Mouse (Mus musculus): Measurements from ENCODE around the gene Ccl20. TPM values are rescaled to one million over a fixed set of nuclear protein-coding genes. Genes with fewer than 3 reads are reported as not detected.

Gene Ccl20
- polyA plus RNA-seq, 1 experiment from 2014 or later = not detected

- H3K4me3 ChIP-seq (ENCODE audit: low read depth, low read length) = no peak overlapping the region
- no peaks in the 10 kb centered on the region for H3K36me3 ChIP-seq (ENCODE audit: control insufficient read depth, insufficient read depth, low read length)
- no peak overlapping the region for H3K27ac ChIP-seq (ENCODE audit: low read depth, low read length)
- H3K9me3 ChIP-seq (ENCODE audit: control insufficient read depth, low read length) = no peaks in the 10 kb centered on the region
- no peak overlapping the region for H3K4me2 ChIP-seq (ENCODE audit: low read depth, low read length)
- H3K27me3 ChIP-seq (ENCODE audit: control insufficient read depth, insufficient read depth, low read length) = no peaks in the 10 kb centered on the region
- no peak for ATAC-seq (ENCODE audit: low read depth)
- H3K9ac ChIP-seq (replicated peaks; ENCODE audit: low read depth, low read length) = no peak overlapping the region
- H3K4me1 ChIP-seq (ENCODE audit: control insufficient read depth, insufficient read depth, low read length) = no peaks in the 10 kb centered on the region
- 44% methylated on average over 1 of the region's 1 CpGs for WGBS
These were observed 40.3 kb downstream of the Ccl20 start for GRCm38 (mm10) chr1:83156876-83157275.

- H3K4me1 ChIP-seq (ENCODE audit: control insufficient read depth, insufficient read depth, low read length) = no peaks in the 10 kb centered on the region
- 0 out of 2 replicates have a peak within 1 kb of the TSS, but pooled peaks have one; percentile 1 for H3K9ac ChIP-seq (replicated peaks; ENCODE audit: low read depth, low read length)
- H3K9me3 ChIP-seq (ENCODE audit: control insufficient read depth, low read length) = no peaks in the 10 kb centered on the region
- H3K4me2 ChIP-seq (ENCODE audit: low read depth, low read length) = peak within 1 kb of the TSS; percentile 43
- H3K4me3 ChIP-seq (ENCODE audit: low read depth, low read length) = peak within 1 kb of the TSS; percentile 28
- no peaks in the 10 kb centered on the region for H3K36me3 ChIP-seq (ENCODE audit: control insufficient read depth, insufficient read depth, low read length)
- 2% methylated on average over 16 of the region's 16 CpGs for WGBS
- peak; percentile 99 for ATAC-seq (ENCODE audit: low read depth)
- H3K27me3 ChIP-seq (ENCODE audit: control insufficient read depth, insufficient read depth, low read length) = no peaks in the 10 kb centered on the region
- no peak within 1 kb of the TSS for H3K27ac ChIP-seq (ENCODE audit: low read depth, low read length)
These were observed 43.0 kb downstream of the Ccl20 start, which contains the start of gene Daw1 for GRCm38 (mm10) chr1:83159603-83160002. TSS of gene Daw1 (plus strand) at chr1:83159752.

- 82% methylated on average over 3 of the region's 3 CpGs for WGBS
- Histone ChIP-seq H3K4me2 (ENCODE audit: low read depth, low read length) (no peak overlapping the region), H3K36me3 (ENCODE audit: control insufficient read depth, insufficient read depth, low read length) (no peaks in the 10 kb centered on the region), H3K27me3 (ENCODE audit: control insufficient read depth, insufficient read depth, low read length) (no peaks in the 10 kb centered on the region), H3K4me3 (ENCODE audit: low read depth, low read length) (no peak overlapping the region), H3K27ac (ENCODE audit: low read depth, low read length) (no peak overlapping the region), H3K9me3 (ENCODE audit: control insufficient read depth, low read length) (no peaks in the 10 kb centered on the region), H3K4me1 (ENCODE audit: control insufficient read depth, insufficient read depth, low read length) (no peaks in the 10 kb centered on the region), H3K9ac (replicated peaks; ENCODE audit: low read depth, low read length) (no peak overlapping the region)
- no peak for ATAC-seq (ENCODE audit: low read depth)
These were observed 45.1 kb downstream of the Ccl20 start for GRCm38 (mm10) chr1:83161658-83162057.

DNA sequence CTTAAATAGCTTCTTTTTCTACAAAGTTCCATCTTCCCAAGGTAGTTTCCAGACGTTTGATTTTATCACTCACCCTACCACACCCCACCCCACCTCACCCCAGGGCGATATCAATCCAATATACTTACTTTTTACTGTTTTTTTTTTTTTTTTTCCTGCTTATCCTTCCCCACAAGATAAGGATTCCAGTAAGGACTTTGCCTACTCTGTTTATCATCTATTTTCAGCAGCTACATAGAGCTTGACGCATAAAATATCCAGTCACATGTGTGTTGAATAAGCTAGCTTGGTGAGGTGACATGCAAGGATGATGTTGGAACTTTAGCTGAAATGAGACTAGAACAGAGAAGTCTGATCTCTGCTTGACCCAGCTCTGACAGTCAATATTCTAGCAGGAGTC is 47.5 kb downstream of the Ccl20 start:
- no peak overlapping the region for H3K27ac ChIP-seq (ENCODE audit: low read depth, low read length)
- ATAC-seq (ENCODE audit: low read depth) = no peak
- no peaks in the 10 kb centered on the region for H3K36me3 ChIP-seq (ENCODE audit: control insufficient read depth, insufficient read depth, low read length)
- no peak overlapping the region for H3K4me2 ChIP-seq (ENCODE audit: low read depth, low read length)
- no peaks in the 10 kb centered on the region for H3K27me3 ChIP-seq (ENCODE audit: control insufficient read depth, insufficient read depth, low read length)
- no peak overlapping the region for H3K9ac ChIP-seq (replicated peaks; ENCODE audit: low read depth, low read length)
- no peaks in the 10 kb centered on the region for H3K4me1 ChIP-seq (ENCODE audit: control insufficient read depth, insufficient read depth, low read length)
- no peaks in the 10 kb centered on the region for H3K9me3 ChIP-seq (ENCODE audit: control insufficient read depth, low read length)
- no peak overlapping the region for H3K4me3 ChIP-seq (ENCODE audit: low read depth, low read length)
- WGBS = 89% methylated on average over 3 of the region's 3 CpGs

Other genes with a start within 250 kb of the Ccl20 start
- not detected in 2 replicates for gene A030005L19Rik, start 203.4 kb upstream of the Ccl20 start, polyA plus RNA-seq (2014; fragmentation: Nextera tagmentation; extraction: Ambion mirVana)
- not detected in 2 replicates for gene A030014E15Rik, start 191.8 kb upstream of the Ccl20 start, polyA plus RNA-seq (2014; fragmentation: Nextera tagmentation; extraction: Ambion mirVana)
- not detected in 2 replicates for gene Gm6217, start 185.4 kb upstream of the Ccl20 start, polyA plus RNA-seq (2014; fragmentation: Nextera tagmentation; extraction: Ambion mirVana)
- gene A030003K21Rik, start 173.4 kb upstream of the Ccl20 start, polyA plus RNA-seq (2014; fragmentation: Nextera tagmentation; extraction: Ambion mirVana) = not detected in 2 replicates
- gene Gm7544, start 160.8 kb upstream of the Ccl20 start, polyA plus RNA-seq (2014; fragmentation: Nextera tagmentation; extraction: Ambion mirVana) = not detected in 2 replicates
- not detected in 2 replicates for gene Gm47955, start 156.5 kb upstream of the Ccl20 start, polyA plus RNA-seq (2014; fragmentation: Nextera tagmentation; extraction: Ambion mirVana)
- not detected in 2 replicates for gene Gm47959, start 116.2 kb upstream of the Ccl20 start, polyA plus RNA-seq (2014; fragmentation: Nextera tagmentation; extraction: Ambion mirVana)
- 0.66 and 0.85 TPM in 2 replicates for gene Slc19a3, start 78.3 kb upstream of the Ccl20 start, polyA plus RNA-seq (2014; fragmentation: Nextera tagmentation; extraction: Ambion mirVana)
- gene Krtap28-10, start 74.3 kb upstream of the Ccl20 start, polyA plus RNA-seq (2014; fragmentation: Nextera tagmentation; extraction: Ambion mirVana) = not detected in 2 replicates
- gene Gm47969, start 71.8 kb upstream of the Ccl20 start, polyA plus RNA-seq (2014; fragmentation: Nextera tagmentation; extraction: Ambion mirVana) = not detected in 2 replicates
- not detected in 2 replicates for gene A030005K14Rik, start 57.4 kb upstream of the Ccl20 start, polyA plus RNA-seq (2014; fragmentation: Nextera tagmentation; extraction: Ambion mirVana)
- not detected in 2 replicates for gene Krtap28-13, start 55.8 kb upstream of the Ccl20 start, polyA plus RNA-seq (2014; fragmentation: Nextera tagmentation; extraction: Ambion mirVana)
- gene Daw1, start 43.0 kb downstream of the Ccl20 start, polyA plus RNA-seq (2014; fragmentation: Nextera tagmentation; extraction: Ambion mirVana) = 0.73 and 1.6 TPM in 2 replicates